Mouse (Mus musculus) CH12.LX (cell line): Measurements from ENCODE around the gene Cald1.

Source experiments
- CTCF ChIP-seq, 2 experiments: IDR thresholded peaks in 1 of 2; conservative IDR thresholded peaks in 1 of 2; 2 replicates each; pipeline ENCODE4 v1.5.1; 2011 to 2012; ENCODE audit warnings: low read depth in 2 of 2, low read length in 2 of 2, improper control_type of control experiment in 1 of 2, inconsistent platforms in 1 of 2, mild to moderate bottlenecking in 1 of 2, moderate library complexity in 1 of 2
- EP300 ChIP-seq: IDR thresholded peaks from 2 replicates; pipeline ENCODE4 v1.6.1; 2011; ENCODE audit warnings: low read length, improper control_type of control experiment
- NELFE ChIP-seq: IDR thresholded peaks from 2 replicates; pipeline ENCODE4 v1.6.1; 2011; ENCODE audit warnings: low read depth, low read length, improper control_type of control experiment
- POLR2A ChIP-seq: IDR thresholded peaks from 2 replicates; pipeline ENCODE4 v1.6.1; 2011; ENCODE audit warnings: low read depth, mild to moderate bottlenecking, improper control_type of control experiment, low read length
- ZMIZ1 ChIP-seq: IDR thresholded peaks from 2 replicates; pipeline ENCODE4 v1.6.1; 2012; ENCODE audit warnings: low read depth, mild to moderate bottlenecking, inconsistent platforms, low read length, improper control_type of control experiment

- TF ChIP-seq POLR2A (no peak), ZMIZ1 (no peak), CTCF (conservative IDR thresholded peaks at IDR 0.05 in 1 of 2, IDR thresholded peaks at IDR 0.05 in 1 of 2; ENCODE audit: low read depth in 2 of 2, low read length in 2 of 2) (no peak), NELFE (no peak), EP300 (no peak)
Measured at GRCm38 (mm10) chr6:34736934-34737333, 138.6 kb downstream of the Cald1 start.
